Mouse (Mus musculus) heart, embryonic 12.5 days (tissue): ENCODE data around the gene Camsap1. TPM values are rescaled to one million over a fixed set of nuclear protein-coding genes. Genes with fewer than 3 reads are reported as not detected.
A peak's percentile ranks its signal among the peaks of the same experiment; 100 is the strongest.

Experiments
- ATAC-seq: fragments of 200-750 bp; cut with Nextera tagmentation; 2 replicates; pipeline ENCODE4 v1.8.0; 2017; ENCODE audit warnings: moderate TSS enrichment, moderate library complexity; ENCODE audit not compliant: insufficient number of reproducible peaks, low FRiP score
- H3K27ac ChIP-seq: fragments of 300-500 bp; sonication (generic); 2 replicates; pipeline ENCODE4 v1.5.1; 2016; ENCODE audit warnings: mild to moderate bottlenecking, moderate library complexity; ENCODE audit not compliant: poor library complexity, severe bottlenecking
- H3K27me3 ChIP-seq: fragments of 300-500 bp; sonication (generic); replicated peaks from 2 replicates; pipeline ENCODE4 v1.6.1; 2016; ENCODE audit warnings: mild to moderate bottlenecking, moderate library complexity
- H3K36me3 ChIP-seq: fragments of 300-500 bp; sonication (generic); 2 replicates; pipeline ENCODE4 v1.6.1; 2016; ENCODE audit warnings: mild to moderate bottlenecking, moderate library complexity
- H3K4me1 ChIP-seq: fragments of 300-500 bp; sonication (generic); replicated peaks from 2 replicates; pipeline ENCODE4 v1.6.1; 2016; ENCODE audit warnings: mild to moderate bottlenecking
- H3K4me2 ChIP-seq: fragments of 300-500 bp; sonication (generic); 2 replicates; pipeline ENCODE4 v1.6.1; 2016; ENCODE audit warnings: mild to moderate bottlenecking, moderate library complexity
- H3K4me3 ChIP-seq: fragments of 300-500 bp; sonication (generic); 2 replicates; pipeline ENCODE4 v1.5.1; 2016; ENCODE audit warnings: mild to moderate bottlenecking
- H3K9ac ChIP-seq: fragments of 300-500 bp; sonication (generic); 2 replicates; pipeline ENCODE4 v1.6.1; 2016; ENCODE audit warnings: mild to moderate bottlenecking, moderate library complexity
- H3K9me3 ChIP-seq: fragments of 300-500 bp; sonication (generic); replicated peaks from 2 replicates; pipeline ENCODE4 v1.6.1; 2016; ENCODE audit warnings: mild to moderate bottlenecking, moderate library complexity
- WGBS: fragments of 180-500 bp; shearing (Covaris S2); methylation state at CpG from one replicate; pipeline ENCODE4 v1.1.7; 2016; 5-methylcytosine and 5-hydroxymethylcytosine counted together
- polyA plus RNA-seq: library from polyadenylated mRNA; unstranded; fragments of >200 nt; fragmentation: Nextera tagmentation; extraction: Ambion mirVana; gene quantifications from 2 replicates; pipeline ENCODE4 v1.2.1, GENCODE M21; 2016

Camsap1 gene
- polyA plus RNA-seq, 1 experiment from 2014 or later: 17.9 TPM

DNA sequence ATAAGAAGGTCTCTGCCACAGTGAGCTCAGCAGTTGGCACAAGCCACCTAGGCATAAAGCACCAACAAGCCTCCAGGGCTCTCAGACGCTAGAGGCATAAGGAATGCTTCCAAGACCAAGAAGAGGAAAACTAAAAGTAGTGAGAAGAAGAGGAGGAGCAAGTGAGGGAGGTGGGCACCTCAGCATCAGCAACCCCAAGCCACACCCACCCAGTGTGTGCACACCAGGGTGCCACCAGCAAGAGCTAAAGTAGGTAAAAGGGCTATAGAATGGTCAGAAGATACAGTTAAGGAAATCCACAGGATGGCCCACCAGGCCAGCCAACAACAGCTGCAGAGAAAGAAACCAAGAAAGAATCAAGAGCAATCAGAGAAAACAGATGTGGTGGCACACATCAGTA is 28.3 kb upstream of the Camsap1 start:
- Histone ChIP-seq H3K9me3 (no peaks in the 10 kb centered on the region), H3K27me3 (no peaks in the 10 kb centered on the region), H3K4me2 (peak overlapping the region; percentile 22; the same call in 1 of the 2 replicates), H3K4me3 (no peak overlapping the region), H3K36me3 (peaks cover 96% of the 10 kb centered on the region), H3K4me1 (peaks cover 9% of the 10 kb centered on the region), H3K27ac (no peak overlapping the region), H3K9ac (no peak overlapping the region)
- ATAC-seq: no peak
- WGBS: 86% methylated on average over 1 of the region's 1 CpGs

DNA sequence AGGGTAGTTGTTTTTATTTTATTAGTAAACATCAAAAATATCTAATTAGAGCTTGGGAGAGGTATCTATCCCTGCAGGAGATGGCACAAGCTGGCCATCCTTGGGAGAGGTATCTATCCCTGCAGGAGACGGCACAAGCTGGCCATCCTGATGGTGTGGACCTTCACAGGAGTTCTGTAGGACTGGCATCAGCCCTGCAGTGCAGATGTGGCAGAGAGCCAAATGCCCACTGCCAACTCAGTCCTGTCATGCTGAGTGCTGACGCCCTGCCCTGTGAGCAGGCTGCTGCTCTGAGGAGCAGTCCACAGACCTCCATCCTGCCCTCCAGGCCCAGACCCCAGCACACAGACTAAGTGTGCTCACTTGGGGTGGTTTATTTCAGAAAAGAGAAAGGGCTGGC is 18.9 kb upstream of the Camsap1 start:
- Histone ChIP-seq H3K27me3 (no peaks in the 10 kb centered on the region), H3K27ac (no peak overlapping the region), H3K4me3 (no peak overlapping the region), H3K4me1 (no peaks in the 10 kb centered on the region), H3K4me2 (no peak overlapping the region), H3K9ac (no peak overlapping the region), H3K36me3 (peaks cover 95% of the 10 kb centered on the region), H3K9me3 (no peaks in the 10 kb centered on the region)
- 93% methylated on average over 2 of the region's 2 CpGs for WGBS
- ATAC-seq: no peak

DNA sequence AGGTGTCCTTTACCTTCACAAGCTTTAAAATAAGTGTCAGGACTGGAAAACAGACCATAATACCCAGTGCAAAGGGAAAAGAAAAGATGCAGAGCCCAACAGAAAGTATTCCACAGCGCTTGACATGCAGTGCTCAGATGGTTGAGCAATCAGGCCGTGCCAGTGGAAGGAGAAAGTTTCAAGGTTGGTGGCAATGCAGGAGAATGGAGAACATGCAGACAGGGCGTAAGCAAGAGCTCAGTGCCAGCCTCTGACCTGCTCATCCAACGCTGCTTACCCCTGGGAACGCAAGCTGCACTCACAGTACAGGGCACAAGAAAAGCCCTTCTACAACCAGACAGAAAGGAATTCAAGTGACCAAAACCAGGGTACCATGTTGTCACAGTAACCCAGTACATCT is 18.1 kb upstream of the Camsap1 start:
- Histone ChIP-seq H3K9ac (no peak overlapping the region), H3K27me3 (no peaks in the 10 kb centered on the region)
- no peak for ATAC-seq

DNA sequence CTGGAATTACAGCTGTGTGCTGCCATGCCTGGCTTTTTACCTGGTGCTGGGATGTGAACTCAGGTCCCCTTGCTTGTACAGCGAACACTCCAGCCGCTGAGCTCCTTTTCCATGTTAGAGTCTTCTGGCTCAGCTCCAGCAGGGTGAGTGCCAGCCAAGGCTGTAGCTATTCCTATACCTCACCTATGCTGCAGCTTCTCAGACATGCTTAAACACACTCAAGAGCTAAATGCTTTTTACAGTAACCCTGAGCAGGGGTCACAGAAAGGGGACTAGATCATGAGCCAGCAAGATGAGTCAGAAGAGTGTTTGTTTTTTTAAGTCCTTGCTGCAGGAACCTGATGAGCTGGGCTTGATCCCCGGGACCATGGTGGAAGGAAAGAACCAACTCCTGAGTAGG is 14.6 kb upstream of the Camsap1 start:
- Histone ChIP-seq H3K9me3 (no peaks in the 10 kb centered on the region), H3K4me2 (no peak overlapping the region), H3K27me3 (no peaks in the 10 kb centered on the region), H3K27ac (no peak overlapping the region), H3K36me3 (peaks cover 58% of the 10 kb centered on the region), H3K9ac (no peak overlapping the region), H3K4me3 (no peak overlapping the region), H3K4me1 (no peaks in the 10 kb centered on the region)
- no peak for ATAC-seq
- WGBS: 88% methylated on average over 3 of the region's 3 CpGs

More for the DNA sequence above, 18.1 kb upstream of the Camsap1 start:
- Histone ChIP-seq H3K9me3 (no peaks in the 10 kb centered on the region), H3K4me1 (no peaks in the 10 kb centered on the region), H3K4me2 (no peak overlapping the region), H3K4me3 (no peak overlapping the region), H3K27ac (no peak overlapping the region), H3K36me3 (peaks cover 88% of the 10 kb centered on the region)
- WGBS: 97% methylated on average over 5 of the region's 5 CpGs

DNA sequence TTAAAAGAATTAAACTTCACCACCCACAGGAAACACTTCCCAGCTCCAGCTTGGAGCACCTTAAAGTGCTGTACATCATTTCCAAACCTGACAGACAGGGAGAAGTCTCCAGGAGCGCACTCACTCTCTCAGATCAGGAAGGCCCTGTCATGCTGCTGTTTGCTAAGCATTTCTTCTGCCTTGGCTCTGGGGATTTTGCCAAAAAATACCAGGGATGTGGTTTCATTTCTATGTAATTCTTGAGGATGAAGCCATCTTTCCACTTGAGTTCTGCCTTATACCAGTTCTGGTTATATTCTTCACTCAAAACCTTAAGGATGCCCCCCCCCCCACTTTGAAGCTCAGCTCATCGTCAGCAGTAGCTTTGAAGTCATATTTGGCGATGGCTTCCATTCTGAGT is 11.7 kb upstream of the Camsap1 start:
- H3K27ac ChIP-seq: no peak overlapping the region
- no peak overlapping the region for H3K4me3 ChIP-seq
- H3K4me1 ChIP-seq: no peaks in the 10 kb centered on the region
- no peaks in the 10 kb centered on the region for H3K27me3 ChIP-seq
- no peak overlapping the region for H3K4me2 ChIP-seq
- H3K9me3 ChIP-seq: no peaks in the 10 kb centered on the region
- no peak for ATAC-seq
- peaks cover 33% of the 10 kb centered on the region for H3K36me3 ChIP-seq
- H3K9ac ChIP-seq: no peak overlapping the region
- WGBS: 88% methylated on average over 3 of the region's 3 CpGs

DNA sequence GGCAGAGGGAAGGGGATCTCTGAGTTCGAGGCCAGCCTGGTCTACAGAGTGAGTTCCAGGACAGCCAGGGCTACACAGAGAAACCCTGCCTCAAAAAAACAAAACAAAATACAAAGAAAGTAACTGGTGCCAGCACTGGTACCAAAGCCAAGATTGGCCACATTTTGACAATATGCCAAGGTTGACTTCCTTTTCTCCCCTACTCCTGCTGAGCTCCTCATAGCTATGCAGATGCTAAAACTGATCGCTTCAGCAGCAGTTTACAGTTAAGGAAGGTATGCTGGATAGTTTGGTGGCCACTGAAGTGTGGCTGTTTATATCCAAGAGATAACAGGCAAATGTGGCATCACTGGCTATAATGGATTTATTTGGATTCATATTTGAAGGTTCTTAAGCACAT is 9.2 kb upstream of the Camsap1 start:
- WGBS: 61% methylated on average over 2 of the region's 2 CpGs
- Histone ChIP-seq H3K36me3 (peaks cover 9% of the 10 kb centered on the region), H3K4me3 (no peak overlapping the region), H3K4me2 (no peak overlapping the region), H3K4me1 (peaks cover 4% of the 10 kb centered on the region; the same call in 1 of the 2 replicates), H3K9ac (no peak overlapping the region), H3K27me3 (no peaks in the 10 kb centered on the region), H3K27ac (no peak overlapping the region), H3K9me3 (no peaks in the 10 kb centered on the region)
- ATAC-seq: no peak

DNA sequence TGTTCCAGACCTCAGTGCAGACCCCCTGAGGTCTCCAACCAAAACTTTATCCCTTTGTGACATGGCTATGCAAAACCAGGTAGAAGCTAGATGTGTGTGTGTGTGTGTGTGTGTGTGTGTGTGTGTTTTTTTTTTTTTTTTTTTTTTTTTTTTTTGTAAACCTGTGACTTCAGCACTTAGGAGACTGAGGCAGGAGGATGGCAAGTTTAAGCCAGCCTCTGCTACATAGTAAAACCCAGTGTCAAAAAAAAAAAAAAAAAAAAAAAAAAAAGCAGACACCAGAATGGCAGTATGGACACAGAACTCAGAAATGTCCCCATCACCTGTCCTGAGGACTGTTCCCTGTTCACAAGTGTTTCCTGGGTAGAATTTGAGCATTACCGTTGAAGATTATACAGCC is 6.6 kb upstream of the Camsap1 start:
- H3K4me3 ChIP-seq: no peak overlapping the region
- H3K4me2 ChIP-seq: no peak overlapping the region
- H3K9ac ChIP-seq: no peak overlapping the region
- H3K36me3 ChIP-seq: no peaks in the 10 kb centered on the region; the same call in 1 of the 2 replicates
- ATAC-seq: no peak
- H3K27me3 ChIP-seq: no peaks in the 10 kb centered on the region
- H3K9me3 ChIP-seq: no peaks in the 10 kb centered on the region
- H3K27ac ChIP-seq: no peak overlapping the region
- H3K4me1 ChIP-seq: peaks cover 4% of the 10 kb centered on the region; the same call in 1 of the 2 replicates
- WGBS: 88% methylated on average over 1 of the region's 1 CpGs

DNA sequence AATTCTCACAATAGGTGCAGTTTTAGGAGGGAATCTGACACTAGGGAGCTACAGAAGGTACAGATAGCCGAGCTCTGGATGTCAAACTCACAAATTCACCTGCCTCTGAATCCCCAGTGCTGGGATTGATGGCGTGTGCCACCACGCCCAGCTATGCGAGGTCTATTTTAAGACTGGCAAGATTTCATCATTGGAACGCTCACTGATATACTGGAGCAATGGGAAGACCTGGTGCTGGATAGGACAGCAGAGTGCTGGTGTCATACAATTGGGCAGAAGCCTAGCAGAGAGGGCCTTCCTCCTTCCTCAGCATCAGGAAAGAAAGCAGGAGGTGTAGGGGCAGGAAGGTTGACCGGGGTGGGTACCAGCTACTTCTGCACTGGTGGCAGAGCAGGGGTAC is 4.7 kb upstream of the Camsap1 start:
- Histone ChIP-seq H3K4me3 (no peak overlapping the region), H3K4me2 (no peak overlapping the region), H3K27me3 (no peaks in the 10 kb centered on the region), H3K9me3 (no peaks in the 10 kb centered on the region), H3K4me1 (peaks cover 9% of the 10 kb centered on the region), H3K27ac (no peak overlapping the region), H3K9ac (no peak overlapping the region), H3K36me3 (no peaks in the 10 kb centered on the region)
- WGBS: 69% methylated on average over 6 of the region's 6 CpGs
- ATAC-seq: no peak

DNA sequence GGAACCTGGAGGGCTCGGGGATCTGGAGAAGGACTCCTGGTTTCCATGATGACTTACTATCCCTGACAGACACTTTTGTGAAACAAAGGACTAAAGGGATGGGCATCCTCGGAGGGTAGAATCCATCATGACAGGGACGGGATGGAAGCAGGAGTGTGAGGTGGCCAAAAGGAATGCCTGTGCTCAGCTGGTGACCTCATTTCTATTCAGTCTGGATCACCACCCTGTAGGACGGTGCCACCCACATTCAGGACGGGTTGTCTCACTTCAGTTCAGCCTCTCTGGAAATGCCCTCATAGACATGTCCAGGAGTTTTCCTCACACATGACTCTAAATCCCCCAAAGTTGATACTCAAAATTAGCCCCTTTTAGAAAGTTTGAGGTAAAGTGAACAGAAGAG is 3.5 kb upstream of the Camsap1 start:
- H3K4me2 ChIP-seq: no peak overlapping the region
- H3K9me3 ChIP-seq: no peaks in the 10 kb centered on the region
- WGBS: 63% methylated on average over 5 of the region's 5 CpGs
- H3K36me3 ChIP-seq: no peaks in the 10 kb centered on the region
- peaks cover 13% of the 10 kb centered on the region for H3K4me1 ChIP-seq
- no peak overlapping the region for H3K4me3 ChIP-seq
- no peak overlapping the region for H3K27ac ChIP-seq
- H3K27me3 ChIP-seq: no peaks in the 10 kb centered on the region
- H3K9ac ChIP-seq: no peak overlapping the region
- no peak for ATAC-seq

DNA sequence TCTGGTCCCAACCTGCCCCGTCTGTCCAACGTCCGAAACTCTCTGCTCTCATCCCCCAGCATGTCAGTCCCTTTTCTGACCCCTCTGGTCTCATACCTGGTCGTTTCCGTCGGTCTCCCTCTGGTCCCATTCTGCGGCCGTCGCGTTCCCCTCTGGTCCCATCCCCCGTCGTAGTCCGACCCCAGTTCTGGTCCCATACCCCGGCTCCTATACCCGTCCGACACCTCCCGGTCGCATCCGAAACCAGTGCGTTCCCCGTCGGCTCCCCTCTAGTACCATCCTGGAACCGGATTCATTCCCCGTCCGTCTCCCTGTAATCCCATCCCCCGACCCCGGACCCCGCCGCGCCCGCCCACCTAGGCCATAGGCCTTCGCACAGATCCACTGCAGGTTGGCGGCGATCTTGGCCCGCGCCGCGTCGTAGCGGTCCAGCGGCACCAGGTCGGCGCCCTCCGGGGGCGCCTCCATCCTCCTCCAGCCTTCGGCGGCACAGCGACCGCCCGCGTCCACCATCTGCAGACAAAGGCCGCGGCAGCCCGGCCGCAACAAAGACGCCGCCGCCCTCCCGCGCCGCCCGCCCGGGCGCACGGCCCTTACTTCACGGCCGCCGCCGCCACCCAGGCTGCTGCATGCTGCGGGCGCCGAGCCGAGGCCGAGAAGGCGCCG is 523 bp downstream of the Camsap1 start:
- Histone ChIP-seq H3K4me2 (peak overlapping the region; percentile 84), H3K4me3 (peak overlapping the region; percentile 88), H3K4me1 (peaks cover 45% of the 10 kb centered on the region), H3K27ac (peak overlapping the region; percentile 89), H3K9ac (peak overlapping the region; percentile 97), H3K27me3 (no peaks in the 10 kb centered on the region), H3K9me3 (no peaks in the 10 kb centered on the region), H3K36me3 (no peaks in the 10 kb centered on the region)
- WGBS: 2% methylated on average over 76 of the region's 76 CpGs
- peak; percentile 17 for ATAC-seq

DNA sequence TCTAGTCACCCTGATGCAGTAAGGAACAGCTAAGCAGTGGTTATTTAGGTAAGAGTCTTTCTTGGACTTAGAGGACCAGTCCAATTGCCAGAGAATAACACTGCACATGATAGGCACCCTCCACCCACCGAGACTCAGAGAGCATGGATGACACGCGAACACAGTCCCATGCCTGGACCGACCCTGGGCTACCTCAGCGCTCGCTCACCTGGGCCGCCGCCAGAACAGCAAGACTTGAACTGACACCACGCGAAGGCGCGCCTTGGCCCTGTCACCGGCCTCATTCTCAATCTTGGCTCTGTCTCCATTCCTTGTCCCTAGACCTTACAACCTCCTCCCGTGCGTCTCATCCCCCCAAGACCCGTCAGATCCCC is 1.0 kb downstream of the Camsap1 start:
- peaks cover 45% of the 10 kb centered on the region for H3K4me1 ChIP-seq
- 3% methylated on average over 16 of the region's 16 CpGs for WGBS
- peak overlapping the region; percentile 88 for H3K4me3 ChIP-seq
- no peaks in the 10 kb centered on the region for H3K27me3 ChIP-seq
- H3K9me3 ChIP-seq: no peaks in the 10 kb centered on the region
- peak overlapping the region; percentile 84 for H3K4me2 ChIP-seq
- H3K36me3 ChIP-seq: no peaks in the 10 kb centered on the region
- H3K27ac ChIP-seq: no peak overlapping the region
- peak overlapping the region; percentile 97 for H3K9ac ChIP-seq
- ATAC-seq: no peak

DNA sequence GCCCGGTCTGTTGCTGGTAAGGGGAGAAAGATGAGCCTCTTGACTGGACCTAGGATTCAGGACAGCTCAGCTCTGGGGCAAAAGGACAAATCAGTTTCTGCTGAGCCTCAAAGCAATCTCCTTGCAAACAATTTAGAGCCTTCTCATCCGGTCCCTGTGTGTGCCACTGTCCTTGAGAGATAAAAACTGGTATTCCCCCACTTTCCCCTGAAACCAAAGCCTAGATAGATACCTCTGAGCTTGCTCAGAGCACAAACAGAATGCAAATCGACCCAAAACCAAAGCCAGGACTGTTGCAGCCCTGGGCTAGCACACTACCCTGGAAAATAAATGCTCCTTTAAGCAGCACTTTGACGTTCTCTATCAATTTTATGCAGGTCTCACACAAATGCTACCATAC is 4.1 kb downstream of the Camsap1 start:
- Histone ChIP-seq H3K4me1 (peaks cover 42% of the 10 kb centered on the region), H3K27ac (no peak overlapping the region), H3K27me3 (no peaks in the 10 kb centered on the region), H3K4me3 (no peak overlapping the region), H3K9ac (peak overlapping the region; percentile 13; the same call in 1 of the 2 replicates), H3K4me2 (no peak overlapping the region), H3K36me3 (no peaks in the 10 kb centered on the region), H3K9me3 (no peaks in the 10 kb centered on the region)
- ATAC-seq: no peak
- WGBS: 71% methylated on average over 4 of the region's 4 CpGs
